Mouse (Mus musculus): ENCODE measurements around the gene Arid4a. TPM values are rescaled to one million over a fixed set of nuclear protein-coding genes. Genes with fewer than 3 reads are reported as not detected.
"Not testable (repeated sequence)": the region's sequence is repeated elsewhere in the genome, so short reads cannot be mapped to it uniquely, and the experiment has no call there.

The Arid4a gene
- total RNA-seq, 4 experiments from 2014 or later: 20.6 to 32.2 (median 23.4) TPM

GRCm38 (mm10) chr12:71055537-71055936 is 39.7 kb downstream of the Arid4a start:
- DNase-seq: no peak

- no peak for DNase-seq
Measured at GRCm38 (mm10) chr12:71059741-71060140, 44.0 kb downstream of the Arid4a start.

GRCm38 (mm10) chr12:71069846-71070245 is 54.1 kb downstream of the Arid4a start:
- no peak for DNase-seq

GRCm38 (mm10) chr12:71072048-71072447 is 56.3 kb downstream of the Arid4a start:
- DNase-seq: no peak

GRCm38 (mm10) chr12:71073113-71073730 is 57.4 kb downstream of the Arid4a start:
- no peak for DNase-seq

- no peak for DNase-seq
Measured at GRCm38 (mm10) chr12:71086331-71086730, 70.5 kb downstream of the Arid4a start.

- not testable (repeated sequence) for DNase-seq
Measured at GRCm38 (mm10) chr12:71104275-71104674, 88.5 kb downstream of the Arid4a start.

GRCm38 (mm10) chr12:71107216-71107771 is 91.5 kb downstream of the Arid4a start:
- DNase-seq: peak; percentile 44

- peak; percentile 38 for DNase-seq
Measured at GRCm38 (mm10) chr12:71111331-71111730, 95.5 kb downstream of the Arid4a start, which contains the start of gene Tomm20l. TSS of gene Tomm20l (plus strand) at chr12:71111428.

- no peak for DNase-seq
Measured at GRCm38 (mm10) chr12:71113074-71113473, 97.3 kb downstream of the Arid4a start.

- peak; percentile 73 for DNase-seq
Measured at GRCm38 (mm10) chr12:71113675-71114288, 98.0 kb downstream of the Arid4a start.

- DNase-seq: peak; percentile 76
Measured at GRCm38 (mm10) chr12:71116411-71116810, 100.6 kb downstream of the Arid4a start.

GRCm38 (mm10) chr12:71122731-71123130 is 106.9 kb downstream of the Arid4a start:
- no peak for DNase-seq

GRCm38 (mm10) chr12:71123286-71123685 is 107.5 kb downstream of the Arid4a start:
- DNase-seq: no peak

- no peak for DNase-seq
Measured at GRCm38 (mm10) chr12:71135581-71135980, 119.8 kb downstream of the Arid4a start.

GRCm38 (mm10) chr12:71136130-71136973 is 120.6 kb downstream of the Arid4a start, which contains the start of the genes Timm9 and 2700049A03Rik:
TSS of gene Timm9 (minus strand) at chr12:71136684.
TSS of gene 2700049A03Rik (plus strand) at chr12:71136848.
- peak; percentile 64 for DNase-seq

GRCm38 (mm10) chr12:71136974-71137491 is 121.2 kb downstream of the Arid4a start:
- peak; percentile 67 for DNase-seq

GRCm38 (mm10) chr12:71137686-71138085 is 121.9 kb downstream of the Arid4a start:
- no peak for DNase-seq

- no peak for DNase-seq
Measured at GRCm38 (mm10) chr12:71139258-71139828, 123.6 kb downstream of the Arid4a start.

- DNase-seq: no peak
Measured at GRCm38 (mm10) chr12:71141189-71141588, 125.4 kb downstream of the Arid4a start.

GRCm38 (mm10) chr12:71147641-71148040 is 131.9 kb downstream of the Arid4a start:
- DNase-seq: no peak
